Mouse (Mus musculus) lung, adult 2 months (tissue): ENCODE results near the gene Plppr3.

Experiments
- CTCF ChIP-seq: fragments of 200-500 bp; IDR thresholded peaks from 2 replicates; pipeline ENCODE4 v1.5.1; 2011; ENCODE audit warnings: mild to moderate bottlenecking, low read length, control low read depth; ENCODE audit not compliant: insufficient read depth
- POLR2A ChIP-seq: fragments of 200-500 bp; IDR thresholded peaks from 2 replicates; pipeline ENCODE4 v1.6.1; 2011; ENCODE audit warnings: low read depth, mild to moderate bottlenecking, control low read depth, low read length, borderline replicate concordance; ENCODE audit errors: extremely low read depth

GRCm38 (mm10) chr10:79852827-79853226 lies 21.6 kb downstream of the Plppr3 start:
- TF ChIP-seq CTCF (no peak), POLR2A (no peak)
